Mouse (Mus musculus): Measurements from ENCODE around the gene Zfp949. TPM values are rescaled to one million over a fixed set of nuclear protein-coding genes. Genes with fewer than 3 reads are reported as not detected.

Zfp949 gene
- 1 to 10 TPM; 9.4 TPM for total RNA-seq (2021)
- long read RNA-seq, experiment 1, partial matches to known transcripts, result 0 of 7 reads
- long read RNA-seq, experiment 1, other reads (novel, unspliced or antisense), result 7 of 7 reads
- long read RNA-seq, experiment 2, partial matches to known transcripts, result 1 of 8 reads
- long read RNA-seq, experiment 2, other reads (novel, unspliced or antisense), result 4 of 8 reads

- intact Hi-C loops (cut with DNase I), result loop anchor here (5.0 kb wide), 1 partner anchor 71 kb away; no protein-coding TSS in a partner anchor
- peak; percentile 23 to 57 for DNase-seq
Observed at GRCm38 (mm10) chr9:88547851-88548613, at the start of gene Zfp949. Gene Zfp949, plus strand, starts transcription at chr9:88548020.

- intact Hi-C loops (cut with DNase I), result no loop called here
- no peak for DNase-seq
Observed at GRCm38 (mm10) chr9:88500112-88500511, 47.7 kb upstream of the Zfp949 start.

- intact Hi-C loops (cut with DNase I), result no loop called here
- no peak for DNase-seq
Observed at GRCm38 (mm10) chr9:88501846-88502245, 46.0 kb upstream of the Zfp949 start.

GRCm38 (mm10) chr9:88515546-88515945, 32.3 kb upstream of the Zfp949 start:
- DNase-seq, result no peak
- intact Hi-C loops (cut with DNase I), result no loop called here

- DNase-seq, result no peak
- intact Hi-C loops (cut with DNase I), result no loop called here
Observed at GRCm38 (mm10) chr9:88516361-88516995, 31.3 kb upstream of the Zfp949 start.

GRCm38 (mm10) chr9:88519390-88520121, 28.3 kb upstream of the Zfp949 start:
- DNase-seq, result no peak
- intact Hi-C loops (cut with DNase I), result no loop called here

DNA sequence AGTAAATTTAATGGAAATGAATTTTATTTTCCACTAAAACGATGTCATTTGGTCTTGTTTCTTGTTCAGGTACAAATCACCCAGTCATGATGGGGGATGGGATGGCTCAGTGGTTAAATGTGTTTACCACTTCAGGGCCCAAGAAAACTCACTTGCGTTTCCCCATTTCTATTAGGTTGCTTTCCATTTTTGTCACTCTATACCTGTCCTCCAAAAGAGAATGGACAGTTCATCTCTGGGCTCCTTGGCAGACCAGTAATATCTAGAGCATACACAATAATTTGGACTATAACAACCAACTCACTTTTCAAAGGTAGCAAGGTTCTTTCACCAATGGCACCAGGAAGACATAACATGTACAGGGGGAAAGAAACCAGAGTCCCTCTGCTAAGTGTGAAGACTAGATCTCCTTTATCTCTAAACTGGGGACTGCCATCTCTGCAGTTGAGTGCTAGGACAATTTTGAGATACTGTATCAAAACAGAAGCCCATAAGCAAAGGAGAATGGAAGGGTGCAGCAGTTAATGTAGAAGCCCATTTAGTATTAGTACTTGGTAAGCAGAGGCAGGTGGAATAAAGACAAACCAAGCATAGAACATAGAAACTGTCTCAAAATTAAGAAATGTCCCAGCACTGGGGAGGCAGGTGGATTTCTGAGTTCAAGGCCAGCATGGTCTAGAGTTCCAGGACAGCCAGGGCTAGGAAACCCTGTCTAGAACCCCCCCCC, 27.5 kb upstream of the Zfp949 start:
- DNase-seq, result no peak
- intact Hi-C loops (cut with DNase I), result no loop called here

- intact Hi-C loops (cut with DNase I), result no loop called here
- DNase-seq, result no peak
Observed at GRCm38 (mm10) chr9:88520849-88521483, 26.9 kb upstream of the Zfp949 start.

DNA sequence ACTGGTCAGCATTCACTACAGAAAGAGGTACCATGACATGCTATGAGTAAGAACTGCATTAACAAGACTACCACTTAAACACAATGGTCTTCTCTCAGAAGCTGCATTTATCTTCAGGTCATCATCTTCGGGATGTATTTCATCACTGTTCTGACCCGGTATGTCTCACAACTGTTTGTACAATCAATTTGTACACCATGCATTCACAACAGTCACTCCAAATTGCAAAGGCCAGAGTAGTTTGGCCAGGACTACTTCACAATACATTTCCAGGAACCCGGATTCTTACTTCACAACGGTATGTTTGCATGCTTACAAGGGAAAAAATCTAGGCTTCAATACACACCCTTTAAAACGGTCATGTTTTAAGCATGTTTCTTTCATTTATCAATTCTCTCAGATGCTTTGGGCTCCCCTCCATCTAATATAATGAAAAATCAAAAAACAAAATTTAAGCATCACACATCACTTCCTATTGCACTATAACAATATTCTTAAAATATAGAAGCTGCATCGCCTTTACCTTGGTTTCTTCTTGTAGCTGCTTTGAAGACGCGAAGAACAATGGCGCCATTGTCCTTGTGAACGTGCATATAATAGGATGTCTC, 25.8 kb upstream of the Zfp949 start:
- intact Hi-C loops (cut with DNase I), result loop anchor here (2.0 kb wide), 2 partner anchors 41 to 83 kb away; partner anchors contain the start of gene Snx14
- DNase-seq, result no peak

GRCm38 (mm10) chr9:88522569-88523334, 25.1 kb upstream of the Zfp949 start:
- DNase-seq, result peak; percentile 92 to 96
- intact Hi-C loops (cut with DNase I), result loop anchor here (2.0 kb wide), 2 partner anchors 42 to 84 kb away; partner anchors contain the start of gene Snx14

DNA sequence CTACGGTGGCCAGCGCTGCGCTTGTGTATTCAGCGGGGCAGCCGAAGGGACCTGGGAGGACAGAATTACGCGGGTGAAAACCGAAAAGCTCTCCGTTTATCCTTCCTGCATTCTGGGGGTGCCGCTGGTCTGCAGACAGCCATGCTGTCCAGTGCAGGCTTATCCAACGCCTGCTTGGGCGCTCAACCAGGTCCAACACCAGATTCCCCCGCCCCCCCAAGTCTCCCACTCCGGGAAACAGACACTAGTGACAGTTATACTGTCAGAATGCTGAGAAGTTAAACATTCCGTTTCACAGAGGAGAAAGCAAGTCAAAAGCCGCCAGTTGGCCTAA, 24.5 kb upstream of the Zfp949 start:
- intact Hi-C loops (cut with DNase I), result loop anchor here (2.0 kb wide), 2 partner anchors 43 to 85 kb away; partner anchors contain the start of gene Snx14
- DNase-seq, result no peak

DNA sequence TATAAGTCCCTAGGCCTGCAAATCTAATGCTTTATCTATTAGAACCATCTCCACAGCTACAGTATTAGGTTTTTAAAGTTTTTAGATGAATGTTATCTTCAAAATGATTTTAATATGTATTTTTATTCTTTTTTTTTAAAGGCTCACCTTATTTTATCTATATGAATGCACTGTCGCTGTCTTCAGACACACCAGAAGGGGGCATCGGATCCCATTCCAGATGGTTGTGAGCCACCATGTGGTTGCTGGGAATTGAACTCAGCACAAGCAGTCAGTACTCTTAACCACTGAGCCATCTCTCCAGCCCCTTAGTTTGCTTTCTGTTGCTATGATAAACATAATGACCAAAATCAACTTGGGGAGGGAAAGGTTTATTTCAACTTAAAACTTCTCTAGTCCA, 23.5 kb upstream of the Zfp949 start:
- no peak for DNase-seq
- intact Hi-C loops (cut with DNase I), result no loop called here

- DNase-seq, result no peak
- intact Hi-C loops (cut with DNase I), result no loop called here
Observed at GRCm38 (mm10) chr9:88524796-88525195, 23.0 kb upstream of the Zfp949 start.

GRCm38 (mm10) chr9:88525341-88525740, 22.5 kb upstream of the Zfp949 start:
- intact Hi-C loops (cut with DNase I), result no loop called here
- no peak for DNase-seq

GRCm38 (mm10) chr9:88527956-88528355, 19.9 kb upstream of the Zfp949 start:
- peak in 1 of 2 experiments; percentile 35 for DNase-seq
- intact Hi-C loops (cut with DNase I), result no loop called here

DNA sequence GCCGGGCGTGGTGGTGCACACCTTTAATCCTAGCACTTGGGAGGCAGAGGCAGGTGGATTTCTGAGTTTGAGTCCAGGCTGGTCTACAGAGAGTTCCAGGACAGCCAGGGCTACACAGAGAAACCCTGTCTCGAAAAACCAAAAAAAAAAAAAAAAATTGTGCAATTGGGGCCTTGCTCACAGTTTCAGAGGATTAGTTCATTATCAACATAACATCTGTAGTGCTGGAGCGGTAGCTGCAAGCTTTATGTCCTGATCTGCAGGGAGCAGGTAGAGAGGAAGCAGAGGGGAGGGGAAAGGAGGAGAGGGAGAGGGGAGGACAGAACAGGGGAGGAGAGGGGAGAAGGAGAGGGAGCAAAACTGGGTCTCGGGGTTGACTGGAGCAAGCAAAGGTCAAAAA, 19.1 kb upstream of the Zfp949 start:
- intact Hi-C loops (cut with DNase I), result no loop called here
- no peak for DNase-seq

- intact Hi-C loops (cut with DNase I), result no loop called here
Observed at GRCm38 (mm10) chr9:88529571-88529970, 18.2 kb upstream of the Zfp949 start.

GRCm38 (mm10) chr9:88529979-88530580, 17.7 kb upstream of the Zfp949 start:
- intact Hi-C loops (cut with DNase I), result no loop called here
- no peak for DNase-seq

More at GRCm38 (mm10) chr9:88529571-88529970, 18.2 kb upstream of the Zfp949 start:
- DNase-seq, result no peak

Measured in gastrocnemius, postnatal 36 days (tissue).